Mouse (Mus musculus) olfactory bulb, adult 2 months (tissue): Measurements from ENCODE around the gene Pde4b.

Experiments used
- CTCF ChIP-seq: fragments of 200-500 bp; IDR thresholded peaks from 2 replicates; pipeline ENCODE4 v1.5.1; 2012; ENCODE audit warnings: low read depth, mild to moderate bottlenecking, low read length, moderate library complexity; ENCODE audit not compliant: insufficient read depth
- POLR2A ChIP-seq: fragments of 200-500 bp; IDR thresholded peaks from 2 replicates; pipeline ENCODE4 v1.6.1; 2012; ENCODE audit warnings: mild to moderate bottlenecking, low read depth, low read length, moderate library complexity; ENCODE audit not compliant: insufficient read depth

DNA sequence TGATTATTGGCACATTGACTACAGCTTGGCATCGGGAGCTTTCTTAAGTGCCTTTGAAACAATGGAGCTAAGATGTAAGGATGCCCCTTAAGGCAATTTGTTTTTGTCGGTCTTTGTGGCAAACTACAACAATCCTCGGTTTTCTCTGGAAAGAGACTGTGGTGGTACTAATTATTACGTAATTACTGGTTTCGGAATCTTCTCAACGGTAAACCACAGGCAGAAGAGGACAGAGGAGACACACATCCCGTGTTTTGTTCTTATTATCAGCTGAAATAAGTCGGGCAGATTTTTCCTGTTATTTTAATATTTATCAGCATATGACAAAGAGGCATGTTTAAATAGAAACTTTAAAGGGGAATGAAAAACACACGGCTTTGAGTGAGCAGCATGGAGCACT lies 420.0 kb downstream of the Pde4b start:
- no peak for TF ChIP-seq POLR2A
- TF ChIP-seq CTCF: no peak
